Mouse (Mus musculus): ENCODE data around the gene Pde3b. TPM values are rescaled to one million over a fixed set of nuclear protein-coding genes. Genes with fewer than 3 reads are reported as not detected.

The Pde3b gene
- total and polyA plus RNA-seq, 3 experiments = 17.9 to 40.0 (median 26.0) TPM

DNA sequence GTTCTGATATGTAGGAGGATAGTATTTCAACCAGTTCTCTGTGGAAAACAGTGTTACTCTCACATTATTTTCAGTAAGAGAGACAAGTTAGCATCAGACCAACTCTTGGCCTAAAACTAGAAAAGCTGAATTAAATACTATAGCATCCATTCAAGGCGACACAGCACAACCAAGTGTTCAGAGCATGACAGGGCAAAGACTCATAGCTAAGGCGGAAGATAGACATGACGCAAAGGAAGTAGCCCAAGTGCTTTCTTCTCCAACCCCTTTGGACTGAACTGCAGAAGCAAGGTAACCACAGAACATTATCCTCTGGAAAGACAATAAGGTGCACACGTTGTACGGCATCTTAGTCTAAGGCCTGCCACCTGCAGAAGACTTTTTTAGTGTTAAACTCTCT is 79.0 kb downstream of the Pde3b start:
- dilution Hi-C loops (cut with MboI; ENCODE audit: extremely low pct_ligation_motif_present, extremely low pct_unique_long_range_greater_than_20kb, low sequenced_read_pairs) (no loop called here), in situ Hi-C loops (cut with MboI; ENCODE audit: low pct_ligation_motif_present, low pct_unique_long_range_greater_than_20kb, low sequenced_read_pairs) (loop anchor here (5.0 kb wide), 1 partner anchor 212 kb away; no protein-coding TSS in a partner anchor)
- Histone ChIP-seq H3K4me2 (ENCODE audit: insufficient read depth, low read depth, poor library complexity, severe bottlenecking) (no peak overlapping the region), H3K27ac (ENCODE audit: insufficient read depth, low read depth) (no peak overlapping the region), H3K36me3 (replicated peaks in 1 of 2; ENCODE audit: control insufficient read depth in 1 of 2, insufficient read depth in 1 of 2, low read length in 1 of 2) (peaks cover 4 to 14% of the 10 kb centered on the region in 2 experiments), H3K4me1 (ENCODE audit: control insufficient read depth in 1 of 2, insufficient read depth in 2 of 2) (peaks cover 3 to 35% of the 10 kb centered on the region in 2 experiments), H3K4me3 (replicated peaks in 1 of 3; ENCODE audit: low read depth in 2 of 3, low read length in 2 of 3, poor library complexity in 1 of 3) (no peak overlapping the region), H3K27me3 (replicated peaks) (no peaks in the 10 kb centered on the region), H3K79me2 (replicated peaks; ENCODE audit: control insufficient read depth, extremely low read depth, insufficient read depth, poor library complexity, severe bottlenecking) (peaks cover 5% of the 10 kb centered on the region), H3K9ac (ENCODE audit: insufficient read depth, low read depth) (no peak overlapping the region), H3K9me3 (replicated peaks; ENCODE audit: low read length) (no peaks in the 10 kb centered on the region)
- no peak for DNase-seq (ENCODE audit: extremely low read depth)
- TF ChIP-seq JUN (IDR thresholded peaks at IDR 0.05; ENCODE audit: insufficient read depth, low read depth, low read length) (no peak), RCOR1 (conservative IDR thresholded peaks at IDR 0.05; ENCODE audit: low read depth, low read length) (no peak), UBTF (IDR thresholded peaks at IDR 0.05; ENCODE audit: low read depth, low read length) (no peak), MAZ (IDR thresholded peaks at IDR 0.05; ENCODE audit: low read depth, low read length) (no peak), ZNF384 (IDR thresholded peaks at IDR 0.05; ENCODE audit: low read depth, low read length) (no peak), TCF12 (IDR thresholded peaks at IDR 0.05; ENCODE audit: low read depth, low read length) (no peak), CTCF (conservative IDR thresholded peaks at IDR 0.05 in 1 of 2, IDR thresholded peaks at IDR 0.05 in 1 of 2; ENCODE audit: low read depth in 2 of 2, low read length in 2 of 2) (peak in 1 of 2 experiments; percentile 57; a peak in 2 of 4 replicates), NRF1 (IDR thresholded peaks at IDR 0.05; ENCODE audit: low read depth, low read length) (no peak), NELFE (IDR thresholded peaks at IDR 0.05; ENCODE audit: low read depth, low read length) (no peak), MAFK (IDR thresholded peaks at IDR 0.05; ENCODE audit: insufficient replicate concordance, low read length) (no peak), MEF2A (IDR thresholded peaks at IDR 0.05; ENCODE audit: borderline replicate concordance, low read depth, low read length) (no peak), E2F4 (IDR thresholded peaks at IDR 0.05; ENCODE audit: insufficient replicate concordance, low read depth, low read length) (no peak), MYC (IDR thresholded peaks at IDR 0.05; ENCODE audit: low read depth, low read length) (no peak), TBP (conservative IDR thresholded peaks at IDR 0.05; ENCODE audit: low read depth, low read length) (no peak), MAX (IDR thresholded peaks at IDR 0.05; ENCODE audit: low read length) (no peak), KAT2A (IDR thresholded peaks at IDR 0.05; ENCODE audit: insufficient replicate concordance, low read length) (no peak), USF1 (IDR thresholded peaks at IDR 0.05; ENCODE audit: low read depth, low read length) (no peak), CHD2 (IDR thresholded peaks at IDR 0.05; ENCODE audit: low read length) (no peak), RAD21 (IDR thresholded peaks at IDR 0.05; ENCODE audit: low read depth, low read length) (peak; percentile 61), POLR2A (IDR thresholded peaks at IDR 0.05; ENCODE audit: low read depth, low read length) (no peak), MXI1 (IDR thresholded peaks at IDR 0.05; ENCODE audit: low read depth, low read length) (no peak), SMC3 (IDR thresholded peaks at IDR 0.05; ENCODE audit: low read depth, low read length) (peak; percentile 49), HCFC1 (IDR thresholded peaks at IDR 0.05; ENCODE audit: low read depth, low read length) (no peak)

Measured in CH12.LX (cell line).